In genomic region chr10:65962441-65962840, GRCm38 (mm10) we compare ENCODE assay signal across 22 mouse cellular contexts.
DNase-seq lines count a peak whose midpoint lies in the region; ATAC-seq and TF ChIP-seq lines count a peak whose summit lies in the region.
"Had no signal": no experiment of that assay in that cellular context is flagged by ENCODE, and none has a peak within 500 bp of the region (broad histone marks: within the 10 kb centered on the region; RNA-seq: fewer than 3 reads in every experiment).

No protein-coding gene starts in this region.

- H3K9me3 ChIP-seq in kidney, embryonic 16.5 days (ENCODE audit: low read length), result no peaks in the 10 kb centered on the region
- no peaks in the 10 kb centered on the region for H3K9me3 ChIP-seq in kidney, embryonic 14.5 days (ENCODE audit: control insufficient read depth, low read length)
- H3K9me3 ChIP-seq in kidney, postnatal 0 days (replicated peaks; ENCODE audit: low read length), result no peaks in the 10 kb centered on the region
- H3K9me3 ChIP-seq: forebrain, embryonic 10.5 days; forebrain, embryonic 13.5 days; hindbrain, embryonic 12.5 days; hindbrain, embryonic 15.5 days had no signal

- H3K36me3 ChIP-seq in kidney, embryonic 16.5 days (ENCODE audit: insufficient read depth, low read length), result no peaks in the 10 kb centered on the region
- no peaks in the 10 kb centered on the region for H3K36me3 ChIP-seq in kidney, embryonic 14.5 days (ENCODE audit: control insufficient read depth, insufficient read depth, low read length)
- no peaks in the 10 kb centered on the region for H3K36me3 ChIP-seq in kidney, postnatal 0 days (ENCODE audit: insufficient read depth, low read length)
- H3K36me3 ChIP-seq: forebrain, embryonic 10.5 days; hindbrain, embryonic 12.5 days; hindbrain, embryonic 15.5 days had no signal

- peak; percentile 8 for DNase-seq in kidney, adult 11 months
- DNase-seq in kidney, adult 8-10 months, result peak; percentile 26 to 34
- peak; percentile 6 for DNase-seq in kidney, postnatal 0 days (ENCODE audit: low spot score)
- no peak for DNase-seq in B cell, adult 2 months
- DNase-seq: adrenal gland, postnatal 10 days; adrenal gland, postnatal 36 days; cerebellum, adult 18-20 months; cerebellum, adult 9-10 months; cerebellum, postnatal 14 days; forebrain, postnatal 0 days; gastrocnemius, adult 2 months; gastrocnemius, postnatal 14 days; heart, adult 11 months had no signal

- no peak overlapping the region for H3K9ac ChIP-seq in kidney, embryonic 16.5 days (replicated peaks; ENCODE audit: low read length)
- H3K9ac ChIP-seq in kidney, embryonic 14.5 days (ENCODE audit: low read depth, low read length), result no peak overlapping the region
- no peak overlapping the region for H3K9ac ChIP-seq in kidney, postnatal 0 days (ENCODE audit: low read depth, low read length)
- H3K9ac ChIP-seq: forebrain, embryonic 13.5 days; forebrain, postnatal 0 days; hindbrain, embryonic 12.5 days; hindbrain, embryonic 15.5 days had no signal

- ATAC-seq in kidney, embryonic 16.5 days (ENCODE audit: low FRiP score, low TSS enrichment), result no peak
- ATAC-seq in kidney, embryonic 14.5 days (ENCODE audit: low FRiP score, low TSS enrichment), result no peak
- ATAC-seq in kidney, postnatal 0 days (replicated peaks; ENCODE audit: low FRiP score, low read depth), result 0 out of 2 replicates have a peak, but pooled peaks have one; percentile 52
- ATAC-seq in activated CD4-positive, CD25-positive, alpha-beta regulatory T cell, adult 4 months, result no peak
- ATAC-seq: CD4-positive, CD25-positive, alpha-beta regulatory T cell, adult 4 months; forebrain, embryonic 13.5 days; forebrain, postnatal 0 days had no signal

- H3K4me3 ChIP-seq in kidney, embryonic 16.5 days (ENCODE audit: low read length), result no peak overlapping the region
- H3K4me3 ChIP-seq in kidney, embryonic 14.5 days (ENCODE audit: low read length), result no peak overlapping the region
- no peak overlapping the region for H3K4me3 ChIP-seq in kidney, postnatal 0 days (replicated peaks; ENCODE audit: low read depth, low read length)
- H3K4me3 ChIP-seq: forebrain, embryonic 10.5 days; forebrain, embryonic 13.5 days; gastrocnemius, adult 2 months; hindbrain, embryonic 12.5 days; hindbrain, embryonic 15.5 days had no signal

- H3K27me3 ChIP-seq in kidney, embryonic 16.5 days (ENCODE audit: insufficient read depth, low read length), result no peaks in the 10 kb centered on the region
- H3K27me3 ChIP-seq in kidney, embryonic 14.5 days (ENCODE audit: control insufficient read depth, insufficient read depth, low read length), result no peaks in the 10 kb centered on the region
- no peaks in the 10 kb centered on the region for H3K27me3 ChIP-seq in kidney, postnatal 0 days (ENCODE audit: insufficient read depth, low read length)
- H3K27me3 ChIP-seq: forebrain, embryonic 13.5 days; hindbrain, embryonic 12.5 days; hindbrain, embryonic 15.5 days had no signal

- H3K4me1 ChIP-seq in kidney, embryonic 16.5 days (ENCODE audit: insufficient read depth, low read length), result no peaks in the 10 kb centered on the region
- H3K4me1 ChIP-seq in kidney, embryonic 14.5 days (ENCODE audit: control insufficient read depth, insufficient read depth, low read length), result no peaks in the 10 kb centered on the region
- H3K4me1 ChIP-seq in kidney, postnatal 0 days (replicated peaks; ENCODE audit: insufficient read depth, low read length), result no peaks in the 10 kb centered on the region
- H3K4me1 ChIP-seq: forebrain, embryonic 10.5 days; forebrain, embryonic 13.5 days; hindbrain, embryonic 12.5 days; hindbrain, embryonic 15.5 days had no signal

- H3K4me2 ChIP-seq in kidney, embryonic 16.5 days (replicated peaks; ENCODE audit: low read depth, low read length), result no peak overlapping the region
- H3K4me2 ChIP-seq in kidney, embryonic 14.5 days (replicated peaks; ENCODE audit: low read depth, low read length), result no peak overlapping the region
- H3K4me2 ChIP-seq in kidney, postnatal 0 days (ENCODE audit: low read length), result no peak overlapping the region
- H3K4me2 ChIP-seq: forebrain, embryonic 13.5 days; heart, embryonic 11.5 days; hindbrain, embryonic 12.5 days; hindbrain, embryonic 15.5 days had no signal

- WGBS in kidney, embryonic 16.5 days, result 62% methylated on average over 4 of the region's 4 CpGs
- WGBS in kidney, embryonic 14.5 days, result 68% methylated on average over 4 of the region's 4 CpGs
- 50% methylated on average over 4 of the region's 4 CpGs for WGBS in kidney, postnatal 0 days

- H3K27ac ChIP-seq in kidney, embryonic 16.5 days (ENCODE audit: low read length), result no peak overlapping the region
- H3K27ac ChIP-seq in kidney, embryonic 14.5 days (ENCODE audit: low read depth, low read length), result no peak overlapping the region
- no peak overlapping the region for H3K27ac ChIP-seq in kidney, postnatal 0 days
- H3K27ac ChIP-seq: forebrain, embryonic 10.5 days; forebrain, embryonic 13.5 days; gastrocnemius, adult 2 months; hindbrain, embryonic 12.5 days; hindbrain, embryonic 15.5 days had no signal

- no peak for TF ChIP-seq CTCF in kidney, postnatal 0 days (IDR thresholded peaks at IDR 0.05; ENCODE audit: low read depth)

Comparison
In these comparisons a context has a peak if more than half of its experiments do, and no peak if none do; other contexts are left out.
1. DNase-seq: peak in kidney, adult 11 months (single experiment), kidney, adult 8-10 months (2 of 2) and kidney, postnatal 0 days (single experiment); none in B cell, adult 2 months (0 of 2).